Mouse (Mus musculus) ES-Bruce4 (cell line): ENCODE data around the gene Abhd4.

Experiments used
- CTCF ChIP-seq: IDR thresholded peaks from one replicate; pipeline ENCODE4 v1.8.1; 2011; ENCODE audit warnings: low read depth, low read length
- POLR2A ChIP-seq: IDR thresholded peaks from one replicate; pipeline ENCODE4 v1.8.1; 2011; ENCODE audit warnings: low read length; ENCODE audit not compliant: insufficient read depth

- TF ChIP-seq CTCF (no peak), POLR2A (no peak)
Measured at GRCm38 (mm10) chr14:54218233-54218632, 35.8 kb upstream of the Abhd4 start.
